Mouse (Mus musculus) CH12.LX (cell line): Measurements from ENCODE around the gene Gpr143. TPM values are rescaled to one million over a fixed set of nuclear protein-coding genes. Genes with fewer than 3 reads are reported as not detected.

Experiments used
- DNase-seq: peaks from one replicate; pipeline ENCODE4 v3.0.0-alpha.2; 2013; ENCODE audit errors: extremely low read depth
- H3K27ac ChIP-seq: 2 replicates; pipeline ENCODE4 v1.5.1; 2012; ENCODE audit warnings: low read depth, mild to moderate bottlenecking, control low read depth, moderate library complexity; ENCODE audit not compliant: insufficient read depth
- H3K27me3 ChIP-seq: replicated peaks from 2 replicates; pipeline ENCODE3; 2012; ENCODE audit warnings: inconsistent platforms
- H3K36me3 ChIP-seq, 2 experiments: replicated peaks in 1 of 2; 2 replicates each; pipeline versions ENCODE3 to v1.6.1; 2012; ENCODE audit warnings: inconsistent platforms in 1 of 2, low read length in 1 of 2, mild to moderate bottlenecking in 1 of 2, mixed read lengths in 1 of 2, moderate library complexity in 1 of 2; ENCODE audit not compliant: control insufficient read depth in 1 of 2, insufficient read depth in 1 of 2
- H3K4me1 ChIP-seq, 2 experiments: 2 replicates each; pipeline ENCODE4 v1.6.1; 2012; ENCODE audit warnings: inconsistent platforms in 1 of 2, moderate library complexity in 1 of 2; ENCODE audit not compliant: insufficient read depth in 2 of 2, control insufficient read depth in 1 of 2
- H3K4me2 ChIP-seq: 2 replicates; pipeline ENCODE4 v1.6.1; 2012; ENCODE audit warnings: low read depth, mild to moderate bottlenecking, control low read depth; ENCODE audit not compliant: poor library complexity, insufficient read depth, severe bottlenecking
- H3K4me3 ChIP-seq, 3 experiments: fragments of 150-350 bp in 1 of 3; sonication (generic) in 1 of 3; replicated peaks in 1 of 3; 2 replicates each; pipeline versions ENCODE3 to v1.5.1; 2011 to 2012; ENCODE audit warnings: low read depth in 2 of 3, low read length in 2 of 3, mild to moderate bottlenecking in 2 of 3, moderate library complexity in 2 of 3, control low read depth in 1 of 3, improper control_type of control experiment in 1 of 3, inconsistent platforms in 1 of 3, mixed read lengths in 1 of 3; ENCODE audit not compliant: poor library complexity in 1 of 3
- H3K79me2 ChIP-seq: replicated peaks from 2 replicates; pipeline ENCODE4 v1.6.1; 2012; ENCODE audit warnings: mild to moderate bottlenecking, moderate library complexity; ENCODE audit not compliant: control insufficient read depth, poor library complexity, insufficient read depth, severe bottlenecking; ENCODE audit errors: extremely low read depth
- H3K9ac ChIP-seq: 2 replicates; pipeline ENCODE4 v1.6.1; 2012; ENCODE audit warnings: low read depth, mild to moderate bottlenecking, control low read depth, moderate library complexity; ENCODE audit not compliant: insufficient read depth
- H3K9me3 ChIP-seq: replicated peaks from 2 replicates; pipeline ENCODE3; 2012; ENCODE audit warnings: low read length, inconsistent platforms, mixed read lengths
- BHLHE40 ChIP-seq: IDR thresholded peaks from 2 replicates; pipeline ENCODE4 v1.6.1; 2011; ENCODE audit warnings: mild to moderate bottlenecking, low read depth, low read length, improper control_type of control experiment
- CHD2 ChIP-seq: IDR thresholded peaks from 2 replicates; pipeline ENCODE4 v1.6.1; 2011; ENCODE audit warnings: low read length, improper control_type of control experiment
- ETS1 ChIP-seq: conservative IDR thresholded peaks from 2 replicates; pipeline ENCODE4 v1.6.1; 2012; ENCODE audit warnings: low read depth, mild to moderate bottlenecking, inconsistent platforms, low read length, improper control_type of control experiment, moderate library complexity
- GABPA ChIP-seq: IDR thresholded peaks from 2 replicates; pipeline ENCODE4 v1.6.1; 2012; ENCODE audit warnings: low read depth, low read length, improper control_type of control experiment, inconsistent platforms; ENCODE audit not compliant: insufficient replicate concordance
- IRF4 ChIP-seq: IDR thresholded peaks from 2 replicates; pipeline ENCODE4 v1.6.1; 2014; ENCODE audit warnings: low read depth, mild to moderate bottlenecking, inconsistent platforms, low read length, improper control_type of control experiment
- JUN ChIP-seq: IDR thresholded peaks from 2 replicates; pipeline ENCODE4 v1.6.1; 2011; ENCODE audit warnings: low read depth, mild to moderate bottlenecking, low read length, improper control_type of control experiment, moderate library complexity; ENCODE audit not compliant: insufficient read depth
- JUND ChIP-seq: conservative IDR thresholded peaks from 2 replicates; pipeline ENCODE4 v1.6.1; 2011; ENCODE audit warnings: low read depth, low read length, improper control_type of control experiment
- KAT2A ChIP-seq: IDR thresholded peaks from 2 replicates; pipeline ENCODE4 v1.6.1; 2012; ENCODE audit warnings: low read length, improper control_type of control experiment, inconsistent platforms; ENCODE audit not compliant: insufficient replicate concordance
- MAX ChIP-seq: IDR thresholded peaks from 2 replicates; pipeline ENCODE4 v1.6.1; 2011; ENCODE audit warnings: low read length, improper control_type of control experiment
- MAZ ChIP-seq: IDR thresholded peaks from 2 replicates; pipeline ENCODE4 v1.6.1; 2012; ENCODE audit warnings: low read depth, mild to moderate bottlenecking, inconsistent platforms, low read length, improper control_type of control experiment, moderate library complexity
- MEF2A ChIP-seq: IDR thresholded peaks from 2 replicates; pipeline ENCODE4 v1.6.1; 2014; ENCODE audit warnings: low read depth, mild to moderate bottlenecking, inconsistent platforms, low read length, improper control_type of control experiment, borderline replicate concordance
- NELFE ChIP-seq: IDR thresholded peaks from 2 replicates; pipeline ENCODE4 v1.6.1; 2011; ENCODE audit warnings: low read depth, low read length, improper control_type of control experiment
- POLR2A ChIP-seq: IDR thresholded peaks from 2 replicates; pipeline ENCODE4 v1.6.1; 2011; ENCODE audit warnings: low read depth, mild to moderate bottlenecking, improper control_type of control experiment, low read length
- POLR2AphosphoS2 ChIP-seq: IDR thresholded peaks from 2 replicates; pipeline ENCODE4 v1.6.1; 2011; ENCODE audit warnings: low read depth, low read length, improper control_type of control experiment
- RAD21 ChIP-seq: IDR thresholded peaks from 2 replicates; pipeline ENCODE4 v1.6.1; 2011; ENCODE audit warnings: low read depth, mild to moderate bottlenecking, low read length, improper control_type of control experiment, moderate library complexity
- RCOR1 ChIP-seq: conservative IDR thresholded peaks from 2 replicates; pipeline ENCODE4 v1.6.1; 2012; ENCODE audit warnings: low read depth, mild to moderate bottlenecking, inconsistent platforms, low read length, improper control_type of control experiment
- SMC3 ChIP-seq: IDR thresholded peaks from 2 replicates; pipeline ENCODE4 v1.6.1; 2011; ENCODE audit warnings: low read depth, low read length, improper control_type of control experiment
- TBP ChIP-seq: conservative IDR thresholded peaks from 2 replicates; pipeline ENCODE4 v1.6.1; 2011; ENCODE audit warnings: low read depth, low read length, improper control_type of control experiment
- USF1 ChIP-seq: IDR thresholded peaks from 2 replicates; pipeline ENCODE4 v1.6.1; 2014; ENCODE audit warnings: low read depth, mild to moderate bottlenecking, inconsistent platforms, low read length, improper control_type of control experiment
- USF2 ChIP-seq: conservative IDR thresholded peaks from 2 replicates; pipeline ENCODE4 v1.6.1; 2011; ENCODE audit warnings: low read depth, low read length, improper control_type of control experiment
- ZNF384 ChIP-seq: IDR thresholded peaks from 2 replicates; pipeline ENCODE4 v1.6.1; 2012; ENCODE audit warnings: low read depth, low read length, improper control_type of control experiment, inconsistent platforms
- dilution Hi-C: fragments of 300-500 bp; cut with MboI; formaldehyde crosslinking; loops from 2 replicates; pipeline ENCODE4 v1.14.3; 2020; ENCODE audit warnings: low sequenced_read_pairs; ENCODE audit not compliant: extremely low pct_unique_long_range_greater_than_20kb, extremely low pct_ligation_motif_present
- in situ Hi-C: fragments of 300-500 bp; cut with MboI; formaldehyde crosslinking; loops from 3 replicates; pipeline ENCODE4 v1.14.3; 2019; ENCODE audit warnings: low sequenced_read_pairs, low pct_ligation_motif_present, low pct_unique_long_range_greater_than_20kb, mixed read lengths
- polyA plus RNA-seq: library from polyadenylated mRNA; unstranded; fragments of >175 nt; gene quantifications from 2 replicates; pipeline ENCODE4 v1.2.1, GENCODE M21; 2012; ENCODE audit warnings: low read depth; ENCODE audit not compliant: insufficient read length
- total RNA-seq, 2 experiments: library from RNA; depleted of rRNA; stranded (reverse); fragments of 300-350 nt in 1 of 2; fragments of >200 nt in 1 of 2; gene quantifications; 2 replicates each; pipeline ENCODE4 v1.2.3; 2012 to 2014

Gpr143 gene
- total and polyA plus RNA-seq, 3 experiments = not detected

DNA sequence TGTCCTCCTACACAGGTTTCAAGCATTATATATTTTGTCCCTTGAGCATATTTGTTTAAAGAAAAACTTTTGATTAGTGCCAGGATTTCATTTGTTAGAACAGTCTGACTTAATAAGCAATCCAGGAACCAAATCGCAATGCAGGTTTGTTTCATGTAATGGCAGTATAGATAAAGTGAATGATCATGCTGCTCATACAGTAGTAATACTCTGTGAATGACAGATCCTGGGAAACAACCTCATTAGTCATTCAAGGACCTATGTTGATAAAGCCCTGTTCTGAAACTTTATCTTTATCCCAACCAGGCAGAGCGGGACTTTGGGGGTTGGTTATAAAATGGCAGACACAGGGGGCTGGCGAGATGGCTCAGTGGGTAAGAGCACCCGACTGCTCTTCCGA is 25.4 kb upstream of the Gpr143 start:
- Histone ChIP-seq H3K9me3 (no peaks in the 10 kb centered on the region), H3K4me2 (no peak overlapping the region), H3K27ac (no peak overlapping the region), H3K9ac (no peak overlapping the region), H3K79me2 (no peaks in the 10 kb centered on the region), H3K4me1 (no peaks in the 10 kb centered on the region), H3K4me3 (no peak overlapping the region), H3K27me3 (no peaks in the 10 kb centered on the region), H3K36me3 (no peaks in the 10 kb centered on the region)
- dilution Hi-C loops = no loop called here
- no peak for DNase-seq
- in situ Hi-C loops = no loop called here
- no peak for TF ChIP-seq RCOR1
- no peak for TF ChIP-seq POLR2A
- TF ChIP-seq TBP = no peak
- no peak for TF ChIP-seq MAZ
- TF ChIP-seq USF2 = no peak
- TF ChIP-seq GABPA = no peak
- TF ChIP-seq RAD21 = no peak
- TF ChIP-seq KAT2A = no peak
- TF ChIP-seq POLR2AphosphoS2 = no peak
- TF ChIP-seq BHLHE40 = no peak
- TF ChIP-seq MEF2A = no peak
- no peak for TF ChIP-seq ETS1
- no peak for TF ChIP-seq CHD2
- TF ChIP-seq JUND = no peak
- TF ChIP-seq USF1 = no peak
- TF ChIP-seq NELFE = no peak
- no peak for TF ChIP-seq IRF4
- no peak for TF ChIP-seq SMC3

GRCm38 (mm10) chrX:152762437-152762836 is 19.3 kb upstream of the Gpr143 start:
- no peak overlapping the region for H3K4me2 ChIP-seq
- DNase-seq = no peak
- no peak overlapping the region for H3K27ac ChIP-seq
- H3K9me3 ChIP-seq = no peaks in the 10 kb centered on the region
- H3K36me3 ChIP-seq = no peaks in the 10 kb centered on the region
- dilution Hi-C loops = no loop called here
- H3K9ac ChIP-seq = no peak overlapping the region
- H3K4me1 ChIP-seq = no peaks in the 10 kb centered on the region
- TF ChIP-seq JUN (no peak), MAZ (no peak), POLR2A (no peak), ZNF384 (no peak), IRF4 (no peak), CHD2 (no peak), MAX (no peak)
- TF ChIP-seq, all 38 proteins: peak for 0
- H3K79me2 ChIP-seq = no peaks in the 10 kb centered on the region
- H3K4me3 ChIP-seq = no peak overlapping the region
- in situ Hi-C loops = no loop called here
- no peaks in the 10 kb centered on the region for H3K27me3 ChIP-seq
